Mouse (Mus musculus) intestine, postnatal 0 days (tissue): ENCODE results near the gene Fah. TPM values are rescaled to one million over a fixed set of nuclear protein-coding genes. Genes with fewer than 3 reads are reported as not detected.

Experiments
- ATAC-seq: fragments of 200-750 bp; cut with Nextera tagmentation; 2 replicates; pipeline ENCODE4 v1.8.0; 2017; ENCODE audit warnings: mild to moderate bottlenecking, moderate TSS enrichment, moderate library complexity
- H3K27ac ChIP-seq: fragments of 300-500 bp; sonication (generic); 2 replicates; pipeline ENCODE4 v1.5.1; 2014; ENCODE audit warnings: mild to moderate bottlenecking, low read depth, low read length, moderate library complexity
- H3K27me3 ChIP-seq: fragments of 300-500 bp; sonication (generic); replicated peaks from 2 replicates; pipeline ENCODE4 v1.6.1; 2014; ENCODE audit warnings: low read length, mixed read lengths; ENCODE audit not compliant: control insufficient read depth, insufficient read depth
- H3K36me3 ChIP-seq: fragments of 300-500 bp; sonication (generic); 2 replicates; pipeline ENCODE4 v1.6.1; 2014; ENCODE audit warnings: mild to moderate bottlenecking, moderate library complexity; ENCODE audit not compliant: control insufficient read depth, insufficient read depth
- H3K4me1 ChIP-seq: fragments of 300-500 bp; sonication (generic); replicated peaks from 2 replicates; pipeline ENCODE4 v1.6.1; 2014; ENCODE audit warnings: antibody characterized with exemption, low read length, mixed read lengths; ENCODE audit not compliant: control insufficient read depth, insufficient read depth
- H3K4me2 ChIP-seq: fragments of 300-500 bp; sonication (generic); replicated peaks from 2 replicates; pipeline ENCODE4 v1.6.1; 2014; ENCODE audit warnings: low read depth, mild to moderate bottlenecking, moderate library complexity
- H3K4me3 ChIP-seq: fragments of 300-500 bp; sonication (generic); 2 replicates; pipeline ENCODE4 v1.5.1; 2014; ENCODE audit warnings: low read depth, low read length
- H3K9ac ChIP-seq: fragments of 300-500 bp; sonication (generic); 2 replicates; pipeline ENCODE4 v1.6.1; 2014; ENCODE audit warnings: mild to moderate bottlenecking, low read depth, low read length
- H3K9me3 ChIP-seq: fragments of 300-500 bp; sonication (generic); 2 replicates; pipeline ENCODE4 v1.6.1; 2016; ENCODE audit warnings: mixed run types; ENCODE audit not compliant: control insufficient read depth
- CTCF ChIP-seq: sonication (generic); IDR thresholded peaks from 2 replicates; pipeline ENCODE4 v1.5.1; 2016; ENCODE audit warnings: low read depth, mild to moderate bottlenecking, control low read depth, antibody characterized with exemption, moderate library complexity
- WGBS: fragments of 180-500 bp; shearing (Covaris S2); extraction: QIAGEN DNeasy Blood & Tissue Kit; methylation state at CpG from one replicate; pipeline ENCODE4 v1.1.7; 2014; 5-methylcytosine and 5-hydroxymethylcytosine counted together
- polyA plus RNA-seq: library from polyadenylated mRNA; unstranded; fragments of >200 nt; fragmentation: Nextera tagmentation; extraction: Ambion mirVana; gene quantifications from 2 replicates; pipeline ENCODE4 v1.2.1, GENCODE M21; 2015

Fah gene
- polyA plus RNA-seq, 1 experiment from 2014 or later, result 11.1 TPM

DNA sequence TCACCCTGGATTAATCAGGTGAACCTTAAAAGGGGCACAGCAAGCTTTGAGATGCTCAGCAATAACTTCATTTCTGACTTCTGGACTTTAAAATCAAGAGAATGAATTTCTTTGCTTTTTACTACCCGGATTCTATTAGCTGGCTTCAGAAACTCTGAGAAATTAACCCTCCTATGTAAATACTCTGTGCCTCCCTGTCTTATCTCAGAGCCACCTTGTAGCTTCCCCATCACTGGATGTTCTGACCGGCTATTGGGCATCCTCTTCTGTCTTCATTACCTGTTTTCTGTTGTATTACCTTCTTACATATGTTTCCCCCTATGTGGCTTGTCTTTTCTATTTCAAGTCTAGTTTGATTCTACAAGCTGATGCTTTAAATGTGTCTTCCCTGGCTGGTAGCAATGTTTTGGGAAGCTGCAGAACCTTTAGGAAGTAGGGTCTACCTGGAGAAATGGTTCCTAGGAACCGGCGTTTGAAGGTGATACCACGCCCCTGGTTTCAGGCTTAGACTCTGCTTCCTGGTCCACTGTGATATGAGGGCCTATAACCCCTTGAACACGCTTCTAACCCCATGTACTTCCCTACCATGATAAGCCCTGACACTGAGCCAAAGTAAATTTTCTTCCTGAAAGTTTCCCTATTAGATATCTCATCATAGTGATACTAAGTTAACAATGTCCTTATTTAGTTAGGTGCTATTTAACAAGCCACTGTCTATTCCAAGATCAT, 36.9 kb upstream of the Fah start:
- Histone ChIP-seq H3K9me3 (no peaks in the 10 kb centered on the region), H3K4me3 (no peak overlapping the region), H3K4me1 (no peaks in the 10 kb centered on the region), H3K4me2 (no peak overlapping the region), H3K36me3 (no peaks in the 10 kb centered on the region; the same call in 1 of the 2 replicates), H3K27ac (no peak overlapping the region), H3K9ac (no peak overlapping the region), H3K27me3 (no peaks in the 10 kb centered on the region)
- no peak for TF ChIP-seq CTCF
- WGBS, result 52% methylated on average over 6 of the region's 6 CpGs
- ATAC-seq, result no peak

DNA sequence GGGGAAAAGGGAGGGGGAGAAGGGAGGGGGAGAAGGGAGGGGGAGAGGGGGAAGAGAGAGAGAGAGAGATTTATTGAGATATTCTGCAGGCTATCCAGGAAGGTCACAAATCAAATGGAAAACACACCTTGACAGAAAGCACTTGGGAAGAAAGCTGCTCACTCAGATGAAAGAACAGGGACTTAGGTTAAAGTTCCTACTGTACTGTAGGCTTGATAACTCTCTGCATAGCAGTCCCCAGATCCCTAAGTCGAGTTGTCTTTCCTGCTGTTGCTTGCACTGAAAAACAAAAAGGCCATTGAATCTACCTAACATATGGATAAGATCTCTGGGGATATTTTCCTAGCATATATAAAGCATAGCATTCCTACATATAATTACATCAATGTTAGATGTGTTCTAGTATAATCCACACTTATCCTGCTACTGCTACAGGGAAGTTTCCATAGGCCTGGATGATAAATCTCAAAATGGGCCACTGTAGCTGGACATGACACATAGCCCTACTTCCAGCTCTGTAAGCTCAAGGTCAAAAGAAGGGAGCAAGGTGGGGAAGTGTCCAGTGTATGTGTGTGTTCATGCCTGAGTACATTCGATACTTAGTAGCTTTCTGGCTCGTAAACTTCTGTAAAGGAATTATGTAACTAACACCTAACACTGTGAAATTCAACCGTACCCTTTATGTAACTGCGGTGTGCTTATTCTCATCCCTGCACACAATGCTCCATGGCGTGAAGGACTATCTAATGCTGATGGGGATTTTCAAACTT, 35.8 kb upstream of the Fah start:
- ATAC-seq, result no peak
- H3K4me3 ChIP-seq, result no peak overlapping the region
- H3K4me1 ChIP-seq, result no peaks in the 10 kb centered on the region
- H3K36me3 ChIP-seq, result no peaks in the 10 kb centered on the region; the same call in 1 of the 2 replicates
- H3K9me3 ChIP-seq, result no peaks in the 10 kb centered on the region
- 76% methylated on average over 6 of the region's 6 CpGs for whole genome bisulfite sequencing
- no peaks in the 10 kb centered on the region for H3K27me3 ChIP-seq
- no peak overlapping the region for H3K4me2 ChIP-seq
- H3K9ac ChIP-seq, result no peak overlapping the region
- H3K27ac ChIP-seq, result no peak overlapping the region
- TF ChIP-seq CTCF, result no peak

DNA sequence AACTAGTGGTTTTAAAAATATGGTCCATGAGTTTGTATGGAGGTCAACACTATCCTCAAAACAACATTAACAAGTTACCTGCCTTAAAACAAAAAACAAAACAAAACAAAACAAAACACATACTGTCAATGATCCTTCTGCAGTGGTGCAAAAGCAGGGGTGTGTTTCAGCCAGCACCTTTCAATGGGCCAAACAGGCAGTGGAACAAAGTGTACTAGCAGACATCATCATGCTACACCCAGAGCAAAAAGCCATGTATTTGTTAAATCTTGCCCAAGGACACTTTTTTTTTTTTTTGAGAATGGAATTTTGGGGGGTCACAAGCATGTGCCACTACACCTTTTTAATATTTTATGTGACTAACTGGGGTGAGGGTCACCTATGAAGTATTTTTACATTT, 30.4 kb upstream of the Fah start:
- no peak overlapping the region for H3K4me3 ChIP-seq
- no peaks in the 10 kb centered on the region for H3K27me3 ChIP-seq
- no peak overlapping the region for H3K9ac ChIP-seq
- H3K4me2 ChIP-seq, result no peak overlapping the region
- no peak overlapping the region for H3K27ac ChIP-seq
- H3K4me1 ChIP-seq, result no peaks in the 10 kb centered on the region
- no peaks in the 10 kb centered on the region for H3K9me3 ChIP-seq
- H3K36me3 ChIP-seq, result peaks cover 17% of the 10 kb centered on the region
- no peak for ATAC-seq
- no peak for TF ChIP-seq CTCF

DNA sequence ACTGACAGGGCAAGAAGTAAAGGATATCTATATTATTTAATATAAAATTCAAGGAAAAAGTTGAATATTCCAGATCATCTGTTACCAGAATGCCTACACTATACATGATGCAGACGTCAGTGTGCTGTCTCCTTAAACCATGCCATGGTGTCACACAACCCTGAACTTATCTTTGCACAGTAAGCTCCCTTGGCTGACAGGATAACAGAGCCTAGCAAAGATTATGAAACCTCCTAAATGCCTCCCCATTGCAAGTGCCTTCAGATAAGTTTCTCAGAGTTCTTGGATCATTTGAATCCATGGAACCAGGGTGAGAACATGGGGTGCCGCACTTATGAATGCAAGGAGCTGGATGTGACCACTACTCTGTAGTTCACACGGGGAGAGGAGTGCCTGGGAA, 25.4 kb upstream of the Fah start:
- Histone ChIP-seq H3K4me2 (no peak overlapping the region), H3K27me3 (no peaks in the 10 kb centered on the region), H3K4me1 (no peaks in the 10 kb centered on the region), H3K36me3 (peaks cover 31% of the 10 kb centered on the region), H3K9ac (no peak overlapping the region), H3K4me3 (no peak overlapping the region), H3K9me3 (no peaks in the 10 kb centered on the region), H3K27ac (no peak overlapping the region)
- no peak for TF ChIP-seq CTCF
- WGBS, result 86% methylated on average over 3 of the region's 3 CpGs
- ATAC-seq, result no peak

DNA sequence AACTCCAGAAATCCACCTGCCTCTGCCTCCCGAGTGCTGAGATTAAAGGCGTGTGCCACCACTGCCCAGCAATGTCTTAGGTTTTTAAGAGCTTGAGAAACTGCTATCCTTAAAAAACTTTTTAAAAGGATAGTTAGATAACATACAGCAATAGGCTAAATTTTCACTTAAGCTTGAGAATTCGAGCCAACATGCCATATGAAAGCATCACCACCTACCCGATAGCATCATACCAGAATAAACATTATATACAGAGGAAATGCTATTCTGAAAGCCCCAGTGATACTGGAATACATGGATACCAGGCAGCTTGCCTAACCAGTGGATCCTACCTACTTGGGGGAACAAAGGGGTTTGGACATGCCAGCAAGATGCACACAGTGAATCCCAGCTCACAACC, 17.2 kb upstream of the Fah start:
- Histone ChIP-seq H3K27ac (no peak overlapping the region), H3K4me2 (no peak overlapping the region), H3K36me3 (peaks cover 16% of the 10 kb centered on the region), H3K27me3 (no peaks in the 10 kb centered on the region), H3K4me3 (no peak overlapping the region), H3K9me3 (no peaks in the 10 kb centered on the region), H3K9ac (no peak overlapping the region), H3K4me1 (no peaks in the 10 kb centered on the region)
- no peak for TF ChIP-seq CTCF
- no peak for ATAC-seq
- WGBS, result 98% methylated on average over 4 of the region's 4 CpGs

DNA sequence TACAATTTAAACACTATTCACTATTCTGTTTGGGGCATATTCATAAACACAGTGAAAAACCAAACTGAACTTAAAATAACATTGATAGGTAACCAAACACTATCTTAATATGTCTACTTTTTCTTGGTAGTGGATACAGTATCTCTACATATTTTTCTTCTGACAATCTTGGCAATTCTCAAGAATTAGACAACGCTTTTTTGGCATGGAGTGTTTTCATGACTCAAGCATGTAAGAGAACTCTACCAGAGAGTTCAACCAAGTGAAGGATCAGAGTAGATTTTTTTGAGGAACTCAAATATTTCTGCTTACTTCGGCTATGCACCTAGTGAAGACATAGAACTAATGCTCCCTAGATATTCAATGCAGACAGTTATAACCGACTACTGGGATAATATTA, 14.4 kb upstream of the Fah start:
- no peak overlapping the region for H3K4me3 ChIP-seq
- no peak for TF ChIP-seq CTCF
- H3K4me2 ChIP-seq, result no peak overlapping the region
- no peak overlapping the region for H3K27ac ChIP-seq
- H3K27me3 ChIP-seq, result no peaks in the 10 kb centered on the region
- peaks cover 24% of the 10 kb centered on the region for H3K36me3 ChIP-seq
- H3K4me1 ChIP-seq, result no peaks in the 10 kb centered on the region
- no peak overlapping the region for H3K9ac ChIP-seq
- ATAC-seq, result no peak
- H3K9me3 ChIP-seq, result no peaks in the 10 kb centered on the region
- WGBS, result 95% methylated on average over 3 of the region's 3 CpGs
